Mouse (Mus musculus): Measurements from ENCODE around the gene Fibcd1.

GRCm38 (mm10) chr2:31858500-31858899 is 12.7 kb upstream of the Fibcd1 start:
- TF ChIP-seq CTCF (IDR thresholded peaks at IDR 0.05; ENCODE audit: control insufficient read depth, insufficient read depth, insufficient read length) (no peak), USF1 (IDR thresholded peaks at IDR 0.05; ENCODE audit: low read depth) (no peak), MYOD1 (IDR thresholded peaks at IDR 0.05; ENCODE audit: control insufficient read depth, insufficient read length, low read depth) (no peak), FOSL1 (IDR thresholded peaks at IDR 0.05; ENCODE audit: insufficient read depth, low read length, poor library complexity, severe bottlenecking) (no peak), MAX (IDR thresholded peaks at IDR 0.05) (no peak), CEBPB (IDR thresholded peaks at IDR 0.05; ENCODE audit: low read depth) (no peak)
